Mouse (Mus musculus) right cerebral cortex, adult 2 months (tissue): ENCODE measurements at regions not wholly inside any gene's neighbourhood (a gene's known extent, or its start where the extent isn't known, plus 50 kb on each side); places are given as distances from the start of the nearest gene placed in this dataset.

ENCODE experiments used
- DNase-seq, 2 experiments: peaks; one replicate each; pipeline ENCODE4 v3.0.0; 2021 to 2022; ENCODE audit warnings: low spot score in 2 of 2

- no peak for DNase-seq
These were observed 356.7 kb upstream of the Atxn7l3b start for GRCm38 (mm10) chr10:113285483-113285882.

GRCm38 (mm10) chr10:113240766-113241372, 312.1 kb upstream of the Atxn7l3b start:
- DNase-seq: peak; percentile 42 to 46
